In the genomic region with DNA sequence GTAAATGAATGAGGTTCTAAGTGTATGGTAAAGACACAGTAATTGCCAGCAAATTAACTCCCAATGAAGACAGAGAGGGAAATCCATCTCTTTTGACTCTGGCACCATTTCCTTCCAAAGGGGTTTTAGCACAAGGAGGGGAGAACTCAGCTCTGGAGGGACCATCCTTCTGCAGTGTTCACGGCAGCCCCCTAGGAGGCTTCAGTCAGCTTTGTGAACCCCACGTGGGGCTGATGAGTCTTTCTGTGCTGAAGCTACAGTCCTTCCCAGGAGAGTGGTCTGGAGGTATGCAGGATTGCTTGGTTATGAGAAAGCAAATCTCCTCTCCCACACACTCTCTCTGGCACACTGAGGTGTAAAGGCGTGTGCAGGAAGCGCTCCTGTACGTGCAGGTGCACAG, we compare ENCODE assay signal across 22 mouse cellular contexts.
DNase-seq lines count a peak whose midpoint lies in the region; ATAC-seq and TF ChIP-seq lines count a peak whose summit lies in the region.
"Had no signal": no experiment of that assay in that cellular context is flagged by ENCODE, and none has a peak within 500 bp of the region (broad histone marks: within the 10 kb centered on the region; RNA-seq: fewer than 3 reads in every experiment).

No protein-coding gene starts in this region.

- ATAC-seq in hindbrain, embryonic 13.5 days (ENCODE audit: low FRiP score), result 0 out of 2 replicates have a peak, but pooled peaks have one; percentile 5
- no peak; the same call in 1 of the 2 replicates for ATAC-seq in kidney, postnatal 0 days (replicated peaks; ENCODE audit: low FRiP score, low read depth)
- peak; percentile 59; the same call in 1 of the 2 replicates for ATAC-seq in neural tube, embryonic 13.5 days (ENCODE audit: low read depth)
- ATAC-seq: activated CD4-positive, CD25-positive, alpha-beta regulatory T cell, adult 4 months; forebrain, embryonic 13.5 days; forebrain, postnatal 0 days; Patski had no signal

- no peak overlapping the region for H3K9ac ChIP-seq in hindbrain, embryonic 13.5 days
- H3K9ac ChIP-seq in kidney, postnatal 0 days (ENCODE audit: low read depth, low read length), result no peak overlapping the region
- no peak overlapping the region for H3K9ac ChIP-seq in neural tube, embryonic 13.5 days
- H3K9ac ChIP-seq: embryonic facial prominence, embryonic 13.5 days; forebrain, embryonic 13.5 days; forebrain, postnatal 0 days; heart, embryonic 15.5 days had no signal

- H3K4me2 ChIP-seq in hindbrain, embryonic 13.5 days, result no peak overlapping the region
- H3K4me2 ChIP-seq in kidney, postnatal 0 days (ENCODE audit: low read length), result no peak overlapping the region
- no peak overlapping the region for H3K4me2 ChIP-seq in neural tube, embryonic 13.5 days
- H3K4me2 ChIP-seq: embryonic facial prominence, embryonic 13.5 days; forebrain, embryonic 13.5 days; heart, embryonic 11.5 days; heart, embryonic 15.5 days had no signal

- no peak overlapping the region for H3K4me3 ChIP-seq in hindbrain, embryonic 13.5 days
- no peak overlapping the region for H3K4me3 ChIP-seq in hindbrain, embryonic 10.5 days
- H3K4me3 ChIP-seq in kidney, postnatal 0 days (replicated peaks; ENCODE audit: low read depth, low read length), result no peak overlapping the region
- H3K4me3 ChIP-seq in neural tube, embryonic 13.5 days, result no peak overlapping the region
- H3K4me3 ChIP-seq: embryonic facial prominence, embryonic 13.5 days; forebrain, embryonic 13.5 days; heart, adult 2 months; heart, embryonic 15.5 days had no signal

- no peak for TF ChIP-seq CTCF in kidney, postnatal 0 days (IDR thresholded peaks at IDR 0.05; ENCODE audit: low read depth)

- H3K9me3 ChIP-seq in hindbrain, embryonic 13.5 days, result 0 out of 2 replicates have a peak, but pooled peaks cover 10% of the 10 kb centered on the region
- H3K9me3 ChIP-seq in hindbrain, embryonic 10.5 days, result peaks cover 4% of the 10 kb centered on the region; the same call in 1 of the 2 replicates
- 0 out of 2 replicates have a peak, but pooled peaks cover 3% of the 10 kb centered on the region for H3K9me3 ChIP-seq in kidney, postnatal 0 days (replicated peaks; ENCODE audit: low read length)
- H3K9me3 ChIP-seq in neural tube, embryonic 13.5 days, result no peaks in the 10 kb centered on the region
- H3K9me3 ChIP-seq: embryonic facial prominence, embryonic 13.5 days; heart, embryonic 15.5 days had no signal

- peaks cover 8% of the 10 kb centered on the region for H3K4me1 ChIP-seq in hindbrain, embryonic 13.5 days (replicated peaks)
- no peaks in the 10 kb centered on the region for H3K4me1 ChIP-seq in hindbrain, embryonic 10.5 days (replicated peaks)
- no peaks in the 10 kb centered on the region for H3K4me1 ChIP-seq in kidney, postnatal 0 days (replicated peaks; ENCODE audit: insufficient read depth, low read length)
- H3K4me1 ChIP-seq in neural tube, embryonic 13.5 days (replicated peaks), result peaks cover 10% of the 10 kb centered on the region; the same call in 1 of the 2 replicates
- H3K4me1 ChIP-seq: forebrain, embryonic 13.5 days; heart, embryonic 15.5 days had no signal

- 67% methylated on average over 5 of the region's 5 CpGs for WGBS in hindbrain, embryonic 13.5 days
- 73% methylated on average over 5 of the region's 5 CpGs for WGBS in hindbrain, embryonic 10.5 days
- 32% methylated on average over 5 of the region's 5 CpGs for WGBS in kidney, postnatal 0 days
- WGBS in neural tube, embryonic 13.5 days, result 59% methylated on average over 5 of the region's 5 CpGs

- no peak overlapping the region for H3K27ac ChIP-seq in hindbrain, embryonic 13.5 days
- H3K27ac ChIP-seq in hindbrain, embryonic 10.5 days, result no peak overlapping the region
- H3K27ac ChIP-seq in kidney, postnatal 0 days, result no peak overlapping the region
- H3K27ac ChIP-seq in neural tube, embryonic 13.5 days (replicated peaks), result no peak overlapping the region
- H3K27ac ChIP-seq: embryonic facial prominence, embryonic 13.5 days; forebrain, embryonic 13.5 days; heart, adult 2 months; heart, embryonic 15.5 days had no signal

- no peaks in the 10 kb centered on the region for H3K36me3 ChIP-seq in hindbrain, embryonic 13.5 days
- no peaks in the 10 kb centered on the region for H3K36me3 ChIP-seq in hindbrain, embryonic 10.5 days
- H3K36me3 ChIP-seq in kidney, postnatal 0 days (ENCODE audit: insufficient read depth, low read length), result no peaks in the 10 kb centered on the region
- H3K36me3 ChIP-seq in neural tube, embryonic 13.5 days, result no peaks in the 10 kb centered on the region
- H3K36me3 ChIP-seq: embryonic facial prominence, embryonic 13.5 days; heart, embryonic 15.5 days had no signal

- no peak for DNase-seq in hindbrain, embryonic 10.5 days (ENCODE audit: low spot score)
- peak; percentile 29 for DNase-seq in kidney, postnatal 0 days (ENCODE audit: low spot score)
- no peak for DNase-seq in kidney, adult 18-20 months
- DNase-seq in neural tube, embryonic 10.5 days (ENCODE audit: extremely low spot score, low spot score), result no peak
- DNase-seq in left cerebral cortex, adult 18-20 months (ENCODE audit: low spot score in 2 of 2), result no peak
- DNase-seq: adrenal gland, adult 2 months; adrenal gland, postnatal 25 days; cerebellum, adult 18-20 months; cerebellum, adult 9-11 months; cerebellum, postnatal 36 days; forebrain, postnatal 0 days; gastrocnemius, postnatal 14 days; heart, adult 2 months; heart, postnatal 14 days had no signal

- 0 out of 2 replicates have a peak, but pooled peaks cover 13% of the 10 kb centered on the region for H3K27me3 ChIP-seq in hindbrain, embryonic 13.5 days
- H3K27me3 ChIP-seq in hindbrain, embryonic 10.5 days (ENCODE audit: insufficient read depth, poor library complexity, severe bottlenecking), result no peaks in the 10 kb centered on the region
- no peaks in the 10 kb centered on the region for H3K27me3 ChIP-seq in kidney, postnatal 0 days (ENCODE audit: insufficient read depth, low read length)
- H3K27me3 ChIP-seq in neural tube, embryonic 13.5 days, result no peaks in the 10 kb centered on the region
- H3K27me3 ChIP-seq: embryonic facial prominence, embryonic 13.5 days; forebrain, embryonic 13.5 days; heart, embryonic 15.5 days; Patski had no signal
